Mouse (Mus musculus) adrenal gland (tissue): ENCODE results near the gene Trpv5.

Experiments used
- intact Hi-C: fragments of 180-260 bp; cut with DNase I; formaldehyde crosslinking; loops from one replicate; pipeline ENCODE4 v1.15.1; 2025

Trpv5 gene

GRCm38 (mm10) chr6:41641173-41641866, 39.2 kb downstream of the Trpv5 start:
- intact Hi-C loops = no loop called here

- intact Hi-C loops = no loop called here
Measured at GRCm38 (mm10) chr6:41640449-41640848, 40.1 kb downstream of the Trpv5 start.

GRCm38 (mm10) chr6:41637927-41638506, 42.6 kb downstream of the Trpv5 start:
- intact Hi-C loops = no loop called here

- intact Hi-C loops = no loop called here
Measured at GRCm38 (mm10) chr6:41637393-41637792, 43.2 kb downstream of the Trpv5 start.

GRCm38 (mm10) chr6:41636178-41636577, 44.4 kb downstream of the Trpv5 start, which contains the start of gene Trpv6:
TSS of gene Trpv6 (minus strand) at chr6:41636405.
- intact Hi-C loops = no loop called here

- intact Hi-C loops = no loop called here
Measured at GRCm38 (mm10) chr6:41635211-41635610, 45.4 kb downstream of the Trpv5 start.

GRCm38 (mm10) chr6:41631549-41631948, 49.0 kb downstream of the Trpv5 start:
- intact Hi-C loops = no loop called here

- intact Hi-C loops = no loop called here
Measured at GRCm38 (mm10) chr6:41630791-41631190, 49.8 kb downstream of the Trpv5 start.

- intact Hi-C loops = no loop called here
Measured at GRCm38 (mm10) chr6:41628180-41628579, 52.4 kb downstream of the Trpv5 start.

GRCm38 (mm10) chr6:41622661-41623060, 57.9 kb downstream of the Trpv5 start:
- intact Hi-C loops = no loop called here

- intact Hi-C loops = no loop called here
Measured at GRCm38 (mm10) chr6:41621241-41621990, 59.2 kb downstream of the Trpv5 start.

- intact Hi-C loops = no loop called here
Measured at GRCm38 (mm10) chr6:41620173-41620798, 60.3 kb downstream of the Trpv5 start.

- intact Hi-C loops = no loop called here
Measured at GRCm38 (mm10) chr6:41607637-41608036, 72.9 kb downstream of the Trpv5 start.

- intact Hi-C loops = no loop called here
Measured at GRCm38 (mm10) chr6:41606214-41606613, 74.4 kb downstream of the Trpv5 start.

GRCm38 (mm10) chr6:41605794-41606104, 74.8 kb downstream of the Trpv5 start:
- intact Hi-C loops = no loop called here

GRCm38 (mm10) chr6:41605061-41605793, 75.3 kb downstream of the Trpv5 start, which contains the start of gene Ephb6:
TSS of gene Ephb6 (plus strand) at chr6:41605482.
- intact Hi-C loops = no loop called here

GRCm38 (mm10) chr6:41604401-41605050, 76.0 kb downstream of the Trpv5 start:
- intact Hi-C loops = no loop called here
